Mouse (Mus musculus) cortical plate, adult 2 months (tissue): ENCODE data around the gene Pdhx. TPM values are rescaled to one million over a fixed set of nuclear protein-coding genes. Genes with fewer than 3 reads are reported as not detected.

Source experiments
- H3K27ac ChIP-seq: fragments of 200-500 bp; 2 replicates; pipeline ENCODE4 v1.5.1; 2012; ENCODE audit warnings: low read length, control low read depth, inconsistent platforms; ENCODE audit not compliant: insufficient read depth
- H3K4me1 ChIP-seq: fragments of 200-500 bp; 2 replicates; pipeline ENCODE4 v1.6.1; 2011; ENCODE audit warnings: low read length; ENCODE audit not compliant: control insufficient read depth, insufficient read depth
- H3K4me3 ChIP-seq: fragments of 200-500 bp; 2 replicates; pipeline ENCODE4 v1.5.1; 2011; ENCODE audit warnings: mild to moderate bottlenecking, low read length, control low read depth; ENCODE audit not compliant: insufficient read depth
- CTCF ChIP-seq: fragments of 200-500 bp; IDR thresholded peaks from 2 replicates; pipeline ENCODE4 v1.5.1; 2011; ENCODE audit warnings: mild to moderate bottlenecking, control low read depth, low read length; ENCODE audit not compliant: insufficient read depth; ENCODE audit errors: extremely low read depth
- POLR2A ChIP-seq: fragments of 200-500 bp; IDR thresholded peaks from 2 replicates; pipeline ENCODE4 v1.6.1; 2011; ENCODE audit warnings: mild to moderate bottlenecking, low read length, control low read depth; ENCODE audit not compliant: insufficient read depth; ENCODE audit errors: extremely low read depth
- polyA plus RNA-seq: library from polyadenylated mRNA; depleted of rRNA; stranded (reverse); fragments of >200 nt; gene quantifications from 2 replicates; pipeline ENCODE4 v1.2.3, GENCODE M21; 2012

The Pdhx gene
- polyA plus RNA-seq, 1 experiment = 47.7 TPM

- H3K27ac ChIP-seq = no peak overlapping the region
- H3K4me3 ChIP-seq = no peak overlapping the region
- TF ChIP-seq POLR2A (no peak), CTCF (no peak)
- H3K4me1 ChIP-seq = peaks cover 2% of the 10 kb centered on the region; the same call in 1 of the 2 replicates
Measured at GRCm38 (mm10) chr2:102997874-102998273, 75.4 kb downstream of the Pdhx start.

- H3K4me1 ChIP-seq = peaks cover 4% of the 10 kb centered on the region; the same call in 1 of the 2 replicates
Measured at GRCm38 (mm10) chr2:102993841-102994607, 79.3 kb downstream of the Pdhx start.

GRCm38 (mm10) chr2:102992405-102992804 is 80.9 kb downstream of the Pdhx start:
- TF ChIP-seq POLR2A (no peak), CTCF (no peak)
- Histone ChIP-seq H3K27ac (no peak overlapping the region), H3K4me3 (no peak overlapping the region), H3K4me1 (peaks cover 3% of the 10 kb centered on the region; the same call in 1 of the 2 replicates)

More at GRCm38 (mm10) chr2:102993841-102994607, 79.3 kb downstream of the Pdhx start:
- Histone ChIP-seq H3K27ac (no peak overlapping the region), H3K4me3 (no peak overlapping the region)
- TF ChIP-seq POLR2A (no peak), CTCF (no peak)

GRCm38 (mm10) chr2:102990301-102990702 is 83.0 kb downstream of the Pdhx start:
- H3K4me3 ChIP-seq = no peak overlapping the region

GRCm38 (mm10) chr2:102989446-102989845 is 83.9 kb downstream of the Pdhx start:
- Histone ChIP-seq H3K4me1 (peaks cover 3% of the 10 kb centered on the region; the same call in 1 of the 2 replicates), H3K4me3 (no peak overlapping the region), H3K27ac (peak overlapping the region; percentile 2; the same call in 1 of the 2 replicates)
- TF ChIP-seq CTCF (no peak), POLR2A (no peak)

More at GRCm38 (mm10) chr2:102990301-102990702, 83.0 kb downstream of the Pdhx start:
- Histone ChIP-seq H3K4me1 (peaks cover 3% of the 10 kb centered on the region; the same call in 1 of the 2 replicates), H3K27ac (no peak overlapping the region)
- TF ChIP-seq POLR2A (no peak), CTCF (no peak)

- Histone ChIP-seq H3K4me1 (peaks cover 3% of the 10 kb centered on the region; the same call in 1 of the 2 replicates), H3K27ac (no peak overlapping the region), H3K4me3 (no peak overlapping the region)
- TF ChIP-seq CTCF (no peak), POLR2A (no peak)
Measured at GRCm38 (mm10) chr2:102987708-102988010, 85.7 kb downstream of the Pdhx start.

GRCm38 (mm10) chr2:102986964-102987707 is 86.2 kb downstream of the Pdhx start:
- H3K27ac ChIP-seq = no peak overlapping the region
- no peak overlapping the region for H3K4me3 ChIP-seq
- peaks cover 3% of the 10 kb centered on the region; the same call in 1 of the 2 replicates for H3K4me1 ChIP-seq
- TF ChIP-seq CTCF (no peak), POLR2A (no peak)

GRCm38 (mm10) chr2:102986424-102986823 is 86.9 kb downstream of the Pdhx start:
- H3K4me3 ChIP-seq = no peak overlapping the region
- no peak overlapping the region for H3K27ac ChIP-seq
- peaks cover 3% of the 10 kb centered on the region; the same call in 1 of the 2 replicates for H3K4me1 ChIP-seq
- TF ChIP-seq POLR2A = no peak

GRCm38 (mm10) chr2:102982822-102983221 is 90.5 kb downstream of the Pdhx start:
- Histone ChIP-seq H3K4me1 (no peaks in the 10 kb centered on the region), H3K27ac (no peak overlapping the region), H3K4me3 (no peak overlapping the region)
- no peak for TF ChIP-seq POLR2A
- no peak for TF ChIP-seq CTCF
